Mouse (Mus musculus): ENCODE data around the gene 9930022D16Rik.
A peak's percentile ranks its signal among the peaks of the same experiment; 100 is the strongest.

The 9930022D16Rik gene

DNA sequence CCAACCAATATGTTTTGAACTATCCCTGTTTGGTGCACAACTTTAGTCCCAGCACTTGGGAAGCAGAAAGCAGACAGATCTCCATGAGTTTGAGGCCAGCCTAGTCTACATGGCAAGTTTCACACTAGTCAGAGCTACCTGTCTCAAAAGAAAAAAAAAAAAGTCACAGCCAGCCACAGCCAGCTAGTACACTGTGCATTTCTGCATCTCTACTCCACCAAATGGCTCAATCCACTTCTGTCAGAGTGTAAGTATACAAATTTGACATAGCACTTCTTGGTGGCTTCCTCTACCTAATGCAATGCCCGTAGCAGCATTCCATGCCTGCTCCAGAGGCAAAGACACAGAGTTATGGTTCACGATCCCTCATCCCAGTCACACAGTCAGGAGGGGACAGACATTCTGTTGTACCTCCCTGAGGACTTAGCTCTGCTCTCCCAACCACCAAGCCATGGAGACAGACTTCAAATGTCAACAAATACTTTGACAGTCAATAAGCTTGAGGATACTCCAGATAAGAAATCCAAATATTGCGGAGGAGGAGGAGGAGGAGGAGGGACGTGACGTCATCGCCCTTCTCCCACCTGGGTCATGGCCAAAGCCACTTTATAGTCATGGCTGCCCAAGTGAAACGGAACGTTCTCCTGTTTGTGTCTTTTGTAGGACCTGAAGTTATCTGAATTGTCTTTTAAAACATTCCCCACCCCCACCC lies 3.1 kb downstream of the 9930022D16Rik start:
- no peak for DNase-seq (ENCODE audit: low spot score in 2 of 2)

- no peak for DNase-seq (ENCODE audit: low spot score in 2 of 2)
Measured at GRCm38 (mm10) chr11:109417472-109418040, 3.8 kb downstream of the 9930022D16Rik start.

DNA sequence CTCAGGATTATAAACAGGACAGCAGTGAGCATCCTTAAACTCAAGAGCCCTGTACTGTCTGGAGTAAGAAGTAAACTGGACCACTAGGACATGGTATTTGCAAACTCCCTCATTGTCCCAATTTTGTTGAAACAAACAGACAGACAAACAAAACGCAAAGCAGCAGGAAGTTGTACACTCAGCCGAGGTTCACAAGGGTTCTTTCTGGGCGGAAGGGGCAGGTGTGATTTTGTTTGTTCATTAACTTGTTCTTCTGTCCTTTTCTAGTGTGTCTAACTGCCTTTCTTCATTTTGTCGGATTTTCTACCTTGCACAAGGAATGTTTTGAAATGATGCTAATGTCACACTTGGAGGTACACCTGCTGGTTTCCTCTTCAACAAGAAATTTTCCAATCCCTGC lies 5.7 kb downstream of the 9930022D16Rik start:
- no peak for DNase-seq (ENCODE audit: low spot score in 2 of 2)

DNA sequence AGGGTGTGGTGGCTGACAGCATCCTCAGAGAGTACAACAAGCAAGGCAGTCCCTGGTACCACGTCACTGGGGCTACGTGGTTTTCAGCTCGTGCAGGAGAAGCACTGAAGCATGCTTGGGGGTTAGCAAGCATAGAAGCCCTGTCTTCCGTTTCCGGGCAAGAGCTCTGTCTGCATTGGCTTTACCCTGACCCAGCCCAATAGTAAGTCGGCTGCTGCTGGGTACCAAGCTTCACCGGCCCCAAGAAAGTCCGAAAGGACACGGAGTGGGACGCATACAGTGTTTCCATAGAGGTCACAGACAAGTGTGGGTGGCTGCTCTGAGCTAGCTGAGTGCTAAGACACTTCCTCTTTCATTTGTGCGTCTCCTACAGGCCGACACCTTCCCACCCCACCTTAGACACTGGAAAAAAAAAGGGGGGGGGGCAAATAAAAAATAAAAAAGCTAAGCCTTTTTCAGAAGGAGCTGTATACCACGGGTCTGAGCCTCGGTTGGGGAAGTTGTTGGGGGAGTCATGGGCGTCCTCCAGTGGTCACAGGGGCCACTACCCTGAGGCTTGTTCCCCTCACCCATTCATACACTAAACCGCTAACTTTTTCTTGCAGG lies 6.3 kb downstream of the 9930022D16Rik start:
- no peak for DNase-seq (ENCODE audit: low spot score in 2 of 2)

- no peak for DNase-seq (ENCODE audit: low spot score in 2 of 2)
Measured at GRCm38 (mm10) chr11:109420567-109420962, 6.8 kb downstream of the 9930022D16Rik start.

GRCm38 (mm10) chr11:109421205-109421604 lies 7.5 kb downstream of the 9930022D16Rik start:
- no peak for DNase-seq (ENCODE audit: low spot score in 2 of 2)

- DNase-seq (ENCODE audit: low spot score in 2 of 2): no peak
Measured at GRCm38 (mm10) chr11:109422263-109422662, 8.5 kb downstream of the 9930022D16Rik start.

DNA sequence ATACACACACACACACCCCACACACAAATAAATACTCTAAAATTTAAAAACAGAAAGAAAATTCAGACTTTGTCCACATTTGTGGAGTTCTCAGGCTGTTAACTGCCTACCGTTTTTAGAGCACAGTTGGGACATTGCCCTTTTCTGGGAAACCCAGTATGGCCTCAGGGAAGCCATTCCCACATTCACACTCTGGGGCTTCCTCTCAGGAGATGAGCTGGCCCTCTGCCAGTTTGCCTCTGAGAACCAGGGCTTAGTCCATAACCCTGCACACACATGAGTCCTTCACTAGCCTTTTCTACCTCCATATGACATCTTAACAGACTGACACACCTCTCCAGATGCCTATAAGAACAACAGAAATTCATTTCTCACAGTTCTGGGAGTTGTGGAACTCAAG lies 9.6 kb downstream of the 9930022D16Rik start:
- DNase-seq (ENCODE audit: low spot score in 2 of 2): no peak

GRCm38 (mm10) chr11:109425392-109426271 lies 11.9 kb downstream of the 9930022D16Rik start, which contains the start of gene Amz2:
Gene Amz2 (plus strand): TSS chr11:109425946.
- peak; percentile 98 to 99 for DNase-seq (ENCODE audit: low spot score in 2 of 2)

DNA sequence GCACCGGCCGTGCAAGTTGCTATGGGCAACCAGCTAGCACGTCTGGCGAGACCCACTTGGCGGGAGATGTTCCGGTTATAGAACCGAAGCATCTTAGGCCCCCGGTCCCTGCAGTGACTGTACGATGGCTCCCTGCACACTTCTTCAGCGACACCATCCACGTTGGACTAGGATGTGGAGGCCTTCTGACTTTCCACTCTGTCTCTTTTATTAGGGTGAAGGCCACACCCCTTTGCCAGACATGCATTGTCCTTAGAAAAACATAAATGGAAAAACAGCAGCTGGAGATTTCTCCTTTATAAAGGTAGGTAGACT lies 12.5 kb downstream of the 9930022D16Rik start:
- DNase-seq (ENCODE audit: low spot score in 2 of 2): no peak

GRCm38 (mm10) chr11:109427353-109427752 lies 13.6 kb downstream of the 9930022D16Rik start:
- no peak for DNase-seq (ENCODE audit: low spot score in 2 of 2)

DNA sequence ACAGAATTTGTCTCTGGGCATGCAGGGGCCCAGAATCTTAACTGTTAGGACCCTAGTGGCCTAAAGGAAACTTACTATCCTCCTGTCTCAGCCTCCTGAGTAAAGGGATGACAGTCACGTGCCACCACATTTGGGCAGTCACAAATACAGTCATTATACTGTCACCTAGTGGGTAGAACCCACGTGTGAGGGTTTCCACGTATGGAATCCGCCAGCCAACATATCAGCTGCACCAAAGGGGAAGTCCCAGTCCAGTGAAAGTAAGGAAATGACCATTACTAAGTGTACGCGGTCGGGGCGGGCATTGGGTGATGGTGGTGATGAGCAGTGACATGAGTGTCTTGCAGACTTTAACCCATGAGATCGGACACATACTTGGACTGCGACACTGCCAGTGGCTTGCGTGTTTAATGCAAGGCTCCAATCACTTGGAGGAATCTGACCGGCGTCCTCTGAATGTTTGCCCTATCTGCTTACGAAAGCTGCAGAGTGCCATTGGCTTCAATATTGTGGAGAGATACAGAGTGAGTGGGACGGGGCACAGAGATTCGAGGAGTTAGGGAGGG lies 20.6 kb downstream of the 9930022D16Rik start:
- no peak for DNase-seq (ENCODE audit: low spot score in 2 of 2)

- DNase-seq (ENCODE audit: low spot score in 2 of 2): no peak
Measured at GRCm38 (mm10) chr11:109436889-109437288, 23.2 kb downstream of the 9930022D16Rik start.

- no peak for DNase-seq (ENCODE audit: low spot score in 2 of 2)
Measured at GRCm38 (mm10) chr11:109439209-109439608, 25.5 kb downstream of the 9930022D16Rik start.

GRCm38 (mm10) chr11:109439829-109440340 lies 26.2 kb downstream of the 9930022D16Rik start:
- peak; percentile 69 to 73 for DNase-seq (ENCODE audit: low spot score in 2 of 2)

DNA sequence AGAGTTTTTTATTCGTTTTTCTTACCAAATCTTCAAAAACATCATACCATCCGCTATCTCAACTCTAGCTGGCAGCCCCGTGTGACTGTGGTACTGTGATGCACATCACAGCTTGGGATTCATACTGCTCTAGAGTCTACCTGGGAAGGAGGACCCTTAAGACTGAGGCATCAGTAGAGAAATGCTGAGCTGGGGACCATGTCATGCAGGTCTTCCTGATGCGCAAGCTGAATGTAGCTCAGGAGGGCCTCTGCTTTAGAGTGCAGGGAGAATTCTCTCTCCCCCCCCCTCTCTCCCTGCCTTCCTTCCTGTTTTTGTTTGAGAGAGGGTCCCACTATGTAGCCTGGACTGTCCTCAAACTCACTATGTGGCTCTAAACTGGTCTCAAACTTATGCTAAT lies 26.9 kb downstream of the 9930022D16Rik start:
- DNase-seq (ENCODE audit: low spot score in 2 of 2): no peak

DNA sequence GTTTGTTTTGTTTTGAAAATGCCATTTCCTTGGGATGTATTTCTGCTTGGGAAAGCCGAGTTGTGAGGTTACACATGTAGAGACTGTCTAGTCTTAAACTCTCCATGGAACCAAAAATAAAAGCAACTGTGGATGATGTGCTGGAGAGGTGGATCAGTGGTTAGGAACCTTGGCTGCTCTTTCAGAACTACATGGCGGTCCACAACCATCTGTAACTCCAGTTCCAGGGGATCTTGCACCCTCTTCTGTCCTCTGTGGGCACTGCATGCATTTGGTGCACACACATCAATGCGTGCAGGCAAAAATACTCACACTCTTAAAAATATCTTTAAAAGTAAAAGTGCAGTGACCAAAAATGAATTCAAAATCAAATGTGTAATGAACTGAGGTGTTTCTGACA lies 27.4 kb downstream of the 9930022D16Rik start:
- DNase-seq (ENCODE audit: low spot score in 2 of 2): no peak

DNA sequence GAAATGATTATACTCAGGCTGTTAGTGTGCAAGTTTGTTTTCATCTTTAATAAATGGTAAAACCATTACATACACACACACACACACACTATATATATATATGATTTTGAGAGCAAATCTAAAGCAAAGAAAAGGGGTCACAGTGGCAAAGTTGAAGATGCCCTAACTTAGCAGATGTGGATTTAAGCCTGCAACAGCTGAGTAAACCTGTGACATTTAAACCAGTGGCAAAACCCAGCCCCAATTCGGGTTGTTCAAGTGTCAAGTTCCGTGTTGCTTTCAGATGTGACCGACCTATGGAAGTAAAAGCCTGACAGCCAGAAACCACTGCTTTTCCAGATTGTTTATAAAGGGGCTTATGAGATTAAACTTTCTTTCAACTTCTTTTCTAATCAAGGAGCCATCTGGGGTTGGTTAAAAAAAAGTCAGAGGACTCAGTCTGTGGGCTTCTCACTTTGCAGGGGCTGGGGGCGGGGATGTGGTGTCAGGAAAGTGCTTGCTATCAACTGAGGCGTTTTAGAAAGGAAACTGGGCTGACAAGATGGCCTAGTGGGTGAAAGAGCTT lies 28.5 kb downstream of the 9930022D16Rik start:
- DNase-seq (ENCODE audit: low spot score in 2 of 2): no peak

DNA sequence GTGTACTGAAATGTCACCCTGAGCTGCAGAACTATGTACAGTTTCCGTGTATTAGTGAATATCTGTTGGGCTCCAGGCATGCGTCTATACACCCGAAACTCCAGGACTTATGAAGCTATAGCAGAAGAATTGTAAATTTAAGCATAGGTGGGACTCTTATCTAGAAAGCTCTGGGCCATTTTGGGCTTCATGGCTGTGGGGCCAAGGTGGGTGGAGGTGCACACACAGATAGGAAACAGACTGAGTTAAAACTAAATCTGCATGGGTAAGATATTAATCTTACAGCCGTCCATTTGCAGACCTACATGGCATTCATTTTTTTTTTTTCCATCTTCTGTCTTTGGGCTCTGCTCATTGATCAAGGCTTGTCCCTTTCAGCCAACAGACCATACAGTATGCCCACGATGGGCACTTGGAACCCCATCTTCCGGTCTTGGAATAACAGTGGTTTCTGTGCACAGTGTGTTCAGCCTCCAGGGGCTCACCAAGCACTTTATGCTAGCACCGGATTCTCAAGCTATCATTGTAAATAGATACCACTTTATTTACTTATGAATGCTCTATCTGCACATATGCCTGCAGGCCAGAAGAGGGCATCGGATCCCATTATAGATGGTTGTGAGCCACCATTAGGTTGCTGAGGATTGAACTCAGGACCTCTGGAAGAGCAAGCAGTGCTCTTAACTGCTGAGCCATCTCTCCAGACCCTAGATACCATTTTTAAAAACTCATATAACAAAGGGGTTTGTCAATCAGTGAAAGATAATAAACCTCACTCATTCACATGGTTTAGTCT lies 29.9 kb downstream of the 9930022D16Rik start:
- DNase-seq (ENCODE audit: low spot score in 2 of 2): no peak

- DNase-seq (ENCODE audit: low spot score in 2 of 2): no peak
Measured at GRCm38 (mm10) chr11:109444600-109444999, 30.9 kb downstream of the 9930022D16Rik start.
